Mouse (Mus musculus) inflammation-experienced regulatory T-cells, adult 16 weeks (primary cell): ENCODE measurements around the gene Sik1. TPM values are rescaled to one million over a fixed set of nuclear protein-coding genes. Genes with fewer than 3 reads are reported as not detected.

Source experiments
- polyA plus RNA-seq: library from polyadenylated mRNA; unstranded; fragments of 100-300 nt; shearing (Covaris generic); gene quantifications from one replicate; pipeline ENCODE4 v1.2.1, GENCODE M21; 2017

The Sik1 gene
- 9.2 TPM for polyA plus RNA-seq

DNA sequence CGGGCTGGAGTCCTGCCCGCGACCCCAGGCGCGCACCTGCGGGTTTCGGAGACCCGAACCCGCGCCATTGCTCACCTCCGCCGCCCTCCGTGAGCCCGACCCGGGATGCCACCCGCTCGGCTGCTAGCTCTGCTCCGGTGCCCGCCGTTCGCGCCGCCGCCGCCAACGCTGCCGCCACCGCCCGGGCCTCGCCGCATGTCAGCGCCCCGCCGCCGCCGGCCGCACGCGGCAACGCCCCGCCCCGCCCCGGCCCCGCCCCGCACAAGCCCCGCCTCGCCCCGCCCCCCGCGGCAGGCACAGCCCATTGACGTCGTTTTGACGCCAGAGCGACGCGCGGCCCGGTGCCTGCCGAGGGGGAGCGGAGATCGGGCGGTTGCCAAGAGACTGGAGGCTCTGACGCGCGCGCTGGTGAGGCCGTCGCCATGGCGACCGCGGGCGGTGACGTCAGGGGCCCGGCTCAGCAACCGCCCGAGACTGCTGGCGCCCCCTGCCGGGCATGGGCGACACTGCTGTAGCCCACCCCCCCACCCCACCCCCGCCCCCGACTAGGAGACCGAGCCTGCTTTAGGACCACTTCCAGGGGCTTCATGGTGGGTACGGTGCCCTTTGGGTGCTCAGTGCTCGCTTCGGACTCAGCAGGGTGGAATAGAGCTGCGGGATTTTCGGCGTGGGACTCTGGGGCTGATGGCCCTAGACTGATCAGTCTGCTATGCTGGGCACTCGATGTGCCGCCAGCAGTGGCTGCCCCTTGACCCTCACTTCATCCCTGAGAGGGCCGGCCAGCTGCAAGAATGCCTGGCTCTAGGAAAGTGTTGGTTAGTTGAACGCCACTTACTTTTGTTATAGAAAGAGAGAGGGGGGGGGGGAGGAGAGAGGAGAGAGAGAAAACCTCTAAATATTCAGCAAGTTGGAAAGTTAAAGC lies at the start of gene Sik1:
Gene Sik1, minus strand, starts transcription at position 208 of the 922 bp plus-strand sequence.

Other genes starting within 250 kb of the Sik1 start
- gene Cbs, start 218.6 kb downstream of the Sik1 start, polyA plus RNA-seq = not detected
- 238 TPM for gene U2af1, start 196.9 kb downstream of the Sik1 start, polyA plus RNA-seq
- not detected for gene Cryaa, start 178.0 kb downstream of the Sik1 start, polyA plus RNA-seq
- 76.9 TPM for gene Rrp1b, start 180.3 kb upstream of the Sik1 start, polyA plus RNA-seq
- gene Hsf2bp, start 180.5 kb upstream of the Sik1 start, polyA plus RNA-seq = 1.1 TPM